Mouse (Mus musculus) heart, postnatal 25 days (tissue): ENCODE data around the gene Hoxc9. TPM values are rescaled to one million over a fixed set of nuclear protein-coding genes. Genes with fewer than 3 reads are reported as not detected.

ENCODE experiments used
- DNase-seq: peaks from one replicate; pipeline ENCODE4 v3.0.0; 2022; ENCODE audit warnings: low spot score
- intact Hi-C: fragments of 180-260 bp; cut with DNase I; formaldehyde crosslinking; loops from one replicate; pipeline ENCODE4 v1.15.1; 2025
- total RNA-seq, 2 experiments: library from RNA; stranded (reverse); gene quantifications; 2 replicates each; pipeline ENCODE4 v1.2.3; 2021

Hoxc9 gene
- not detected for total RNA-seq

- intact Hi-C loops = no loop called here
- no peak for DNase-seq
Measured at GRCm38 (mm10) chr15:102976171-102976570, at the start of gene Hoxc9. Gene Hoxc9 (plus strand): TSS chr15:102976439.

GRCm38 (mm10) chr15:102927032-102927645 is 49.1 kb upstream of the Hoxc9 start:
- intact Hi-C loops = no loop called here
- no peak for DNase-seq

- no peak for DNase-seq
- intact Hi-C loops = no loop called here
Measured at GRCm38 (mm10) chr15:102931706-102932358, 44.4 kb upstream of the Hoxc9 start.

DNA sequence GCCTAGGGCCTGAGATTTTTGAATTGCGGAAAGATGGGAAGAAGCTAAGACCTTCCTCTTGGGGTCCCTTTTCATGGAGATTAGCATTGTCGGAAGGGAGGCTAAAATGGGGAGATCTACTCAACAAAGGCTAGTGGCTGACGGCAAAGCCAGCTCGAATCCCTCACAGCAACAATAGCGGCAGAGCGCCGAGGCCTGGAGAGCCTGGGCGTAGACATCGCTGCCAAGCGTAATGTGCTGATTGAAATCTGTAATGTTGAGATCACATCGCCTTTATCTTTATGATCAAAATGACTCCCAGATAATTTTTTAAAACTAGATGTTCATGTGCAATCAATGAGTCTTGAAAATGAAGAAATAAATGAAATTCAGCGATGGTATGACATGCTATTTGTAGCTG is 41.8 kb upstream of the Hoxc9 start:
- intact Hi-C loops = no loop called here
- no peak for DNase-seq

DNA sequence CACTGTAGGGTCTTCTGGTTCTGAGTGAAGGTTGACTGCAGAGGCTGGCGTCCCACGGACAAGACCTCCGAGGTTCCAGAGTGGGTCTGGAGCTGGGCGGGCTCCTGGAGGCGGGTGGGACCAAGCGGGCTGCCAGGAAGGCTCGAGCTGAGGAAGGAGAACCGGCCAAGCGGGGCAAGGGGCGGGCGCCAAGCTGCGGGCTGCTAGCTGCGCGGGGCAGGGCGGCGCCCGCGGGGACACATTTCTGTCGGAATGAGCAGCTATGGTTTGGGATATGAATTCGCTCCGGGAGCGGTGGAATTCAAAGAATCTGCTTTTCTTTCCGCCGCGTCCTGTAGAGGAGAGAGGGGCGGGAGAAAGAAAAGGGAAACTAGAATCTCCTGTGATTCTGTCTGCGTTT is 41.3 kb upstream of the Hoxc9 start:
- DNase-seq = no peak
- intact Hi-C loops = no loop called here

GRCm38 (mm10) chr15:102936279-102936972 is 39.8 kb upstream of the Hoxc9 start, which contains the start of gene Hoxc12:
Gene Hoxc12 (plus strand): TSS chr15:102936757.
- intact Hi-C loops = no loop called here
- no peak for DNase-seq

- intact Hi-C loops = no loop called here
- no peak for DNase-seq
Measured at GRCm38 (mm10) chr15:102937036-102937666, 39.1 kb upstream of the Hoxc9 start.

GRCm38 (mm10) chr15:102939256-102940155 is 36.7 kb upstream of the Hoxc9 start:
- intact Hi-C loops = no loop called here

DNA sequence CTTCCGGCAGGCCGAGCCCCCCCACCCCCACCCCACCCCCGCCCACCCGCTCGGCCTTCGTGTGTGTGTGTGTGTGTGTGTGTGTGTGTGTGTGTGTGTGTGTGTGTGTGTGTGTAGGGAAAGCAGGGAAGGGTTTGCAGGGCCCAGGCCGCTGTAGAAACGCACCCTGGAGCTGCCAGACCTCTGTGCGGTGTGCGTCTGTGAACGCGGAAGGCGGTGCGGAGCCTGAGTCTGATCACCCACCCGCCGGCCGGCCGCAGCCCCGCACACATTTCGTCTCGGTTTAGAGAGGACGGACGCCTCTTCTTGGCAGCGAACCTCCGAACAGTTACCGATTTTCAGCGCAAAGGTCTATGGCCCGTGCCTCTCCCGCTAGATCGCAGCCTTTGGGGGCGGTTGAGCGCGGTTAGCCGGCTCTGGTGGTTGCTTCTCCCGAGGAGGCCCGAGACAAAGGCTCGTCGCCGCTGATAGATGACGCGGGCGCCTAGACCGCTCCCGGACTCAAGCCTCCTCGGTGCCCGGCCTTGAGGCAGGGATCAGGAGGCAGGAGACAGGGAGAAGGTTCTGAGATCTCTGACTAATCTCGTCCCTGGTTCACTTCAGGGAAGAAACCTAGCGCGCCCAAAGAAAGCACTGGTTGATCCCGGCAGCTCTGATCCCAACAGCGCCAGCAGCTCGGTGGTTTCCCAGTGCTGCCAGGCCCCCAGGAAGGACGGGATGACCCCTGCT is 33.3 kb upstream of the Hoxc9 start:
- intact Hi-C loops = no loop called here
- DNase-seq = no peak

More at GRCm38 (mm10) chr15:102939256-102940155, 36.7 kb upstream of the Hoxc9 start:
- no peak for DNase-seq

- intact Hi-C loops = no loop called here
- no peak for DNase-seq
Measured at GRCm38 (mm10) chr15:102943468-102943813, 32.8 kb upstream of the Hoxc9 start.

GRCm38 (mm10) chr15:102945185-102946077 is 30.8 kb upstream of the Hoxc9 start:
- DNase-seq = no peak
- intact Hi-C loops = no loop called here

DNA sequence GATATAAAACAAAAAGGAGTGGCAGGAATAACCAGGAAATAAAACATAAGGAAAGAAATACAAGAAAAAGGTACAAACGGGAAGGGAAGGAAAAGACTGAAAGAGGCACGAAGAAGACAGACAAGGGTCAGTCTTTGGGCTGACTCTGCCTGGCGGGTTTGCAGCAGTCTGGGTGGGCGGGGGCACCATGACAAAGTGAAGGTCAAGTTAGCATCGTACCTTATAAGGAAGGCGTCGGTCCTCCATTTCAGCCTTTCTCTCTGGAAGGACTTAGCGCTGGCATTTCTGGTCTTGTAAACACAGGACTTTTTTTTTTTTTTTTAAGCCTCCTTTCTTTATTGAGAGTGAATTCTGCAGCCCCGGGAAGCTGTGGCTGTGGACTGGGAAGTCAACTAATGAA is 29.0 kb upstream of the Hoxc9 start:
- intact Hi-C loops = no loop called here
- DNase-seq = no peak

DNA sequence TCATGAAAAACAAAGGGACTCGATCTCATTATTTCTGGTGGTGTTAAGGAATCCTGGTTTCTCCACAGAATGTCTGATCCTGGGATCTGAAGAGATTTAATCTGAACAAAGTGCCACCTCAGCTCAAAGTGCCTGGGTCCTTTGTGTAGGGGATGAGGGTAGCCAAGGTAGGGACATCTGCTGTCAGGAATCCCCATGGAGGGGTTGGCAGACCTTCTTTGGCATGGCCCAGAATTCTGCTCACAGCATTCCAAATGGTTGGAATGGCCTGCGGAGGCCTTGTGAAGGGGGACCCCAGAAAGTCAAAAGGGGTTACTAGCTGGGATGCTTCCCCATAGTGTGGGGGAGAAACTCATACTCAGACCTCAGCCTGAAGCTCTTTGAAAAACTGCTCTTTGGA is 27.4 kb upstream of the Hoxc9 start:
- no peak for DNase-seq
- intact Hi-C loops = no loop called here

- intact Hi-C loops = loop anchor here (10.0 kb wide), 1 partner anchor 255 kb away; no protein-coding TSS in a partner anchor
Measured at GRCm38 (mm10) chr15:102949696-102950095, 26.5 kb upstream of the Hoxc9 start.

DNA sequence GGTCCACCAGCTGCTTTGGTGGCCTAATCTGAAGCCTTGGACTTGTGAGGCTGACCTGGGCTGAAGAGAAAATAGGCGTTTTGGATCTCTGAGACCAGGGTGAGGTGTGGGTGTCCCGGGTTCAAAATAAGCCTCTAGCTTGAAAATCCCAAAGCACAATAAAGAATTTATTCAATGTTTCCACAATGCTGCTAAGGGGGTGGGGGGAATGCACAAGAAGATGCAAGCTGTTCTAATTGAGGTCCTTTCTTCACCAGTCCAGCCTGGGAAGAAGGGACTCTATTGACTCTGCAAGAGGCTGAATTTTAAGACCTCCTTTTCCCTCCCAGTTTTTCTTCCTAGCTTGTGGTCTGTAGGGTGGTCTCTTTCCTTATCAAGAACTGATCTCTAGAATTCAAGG is 25.4 kb upstream of the Hoxc9 start:
- intact Hi-C loops = loop anchor here (10.0 kb wide), 1 partner anchor 256 kb away; no protein-coding TSS in a partner anchor
- DNase-seq = no peak

More at GRCm38 (mm10) chr15:102949696-102950095, 26.5 kb upstream of the Hoxc9 start:
- no peak for DNase-seq

DNA sequence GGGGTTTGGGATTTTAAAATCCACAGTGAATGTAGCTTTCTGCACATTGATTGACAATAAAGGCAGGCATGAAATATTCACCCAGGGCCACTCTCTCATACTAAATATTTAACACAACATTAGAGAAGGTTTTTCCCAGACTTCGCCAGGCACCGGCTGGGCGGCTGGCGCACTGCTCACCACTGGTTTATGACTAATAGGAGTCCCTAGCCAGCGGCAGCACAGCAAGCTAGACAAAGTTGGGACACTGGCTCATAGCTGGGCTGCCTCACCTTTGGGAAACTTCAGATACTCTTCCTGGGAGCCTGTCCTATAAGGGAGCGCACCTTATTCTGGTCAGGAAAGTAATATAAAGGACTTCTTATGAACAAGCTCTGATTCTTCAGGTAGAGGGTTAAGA is 22.7 kb upstream of the Hoxc9 start:
- intact Hi-C loops = loop anchor here (10.0 kb wide), 1 partner anchor 259 kb away; no protein-coding TSS in a partner anchor
- DNase-seq = no peak

DNA sequence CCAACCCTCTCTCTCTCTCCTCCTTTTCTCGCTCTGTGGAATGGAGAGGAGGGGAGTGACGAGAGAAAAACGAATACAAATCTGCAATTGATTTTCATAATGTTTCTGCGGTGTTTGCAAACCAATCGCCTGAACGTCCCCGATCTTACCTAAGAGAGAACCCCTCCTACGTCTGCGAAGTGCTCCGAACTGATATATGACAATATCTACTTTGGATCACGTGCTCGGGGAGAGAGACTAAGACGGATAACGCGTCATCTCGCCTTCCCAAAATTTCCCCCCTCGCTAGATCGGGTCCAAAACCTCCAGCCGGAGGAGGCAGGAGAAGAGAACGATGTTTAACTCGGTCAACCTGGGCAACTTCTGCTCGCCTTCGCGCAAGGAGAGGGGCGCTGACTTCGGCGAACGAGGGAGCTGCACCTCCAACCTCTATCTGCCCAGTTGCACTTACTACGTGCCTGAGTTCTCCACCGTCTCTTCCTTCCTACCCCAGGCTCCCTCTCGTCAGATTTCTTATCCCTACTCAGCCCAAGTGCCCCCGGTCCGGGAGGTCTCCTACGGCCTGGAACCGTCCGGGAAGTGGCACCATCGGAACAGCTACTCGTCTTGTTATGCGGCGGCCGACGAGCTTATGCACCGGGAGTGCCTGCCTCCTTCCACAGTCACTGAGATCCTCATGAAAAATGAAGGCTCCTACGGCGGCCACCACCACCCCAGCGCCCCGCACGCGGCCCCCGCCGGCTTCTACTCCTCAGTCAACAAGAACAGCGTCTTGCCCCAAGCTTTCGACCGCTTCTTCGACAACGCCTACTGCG is 21.8 kb upstream of the Hoxc9 start, which contains the start of gene Hoxc11:
Gene Hoxc11, plus strand, starts transcription at position 236 of the 815 bp plus-strand sequence.
- intact Hi-C loops = loop anchor here (10.0 kb wide), 1 partner anchor 260 kb away; no protein-coding TSS in a partner anchor
- DNase-seq = no peak
